Mouse (Mus musculus) bone marrow macrophage, adult 2 months (primary cell): ENCODE results near the gene Fam219b.

Experiments
- CTCF ChIP-seq: IDR thresholded peaks from 2 replicates; pipeline ENCODE4 v1.5.1; 2012; ENCODE audit warnings: low read depth, mild to moderate bottlenecking, low read length, moderate library complexity
- POLR2A ChIP-seq: IDR thresholded peaks from 2 replicates; pipeline ENCODE4 v1.6.1; 2012; ENCODE audit warnings: mild to moderate bottlenecking, low read depth, low read length, borderline replicate concordance

- TF ChIP-seq POLR2A: no peak
- TF ChIP-seq CTCF: no peak
Observed at GRCm38 (mm10) chr9:57510577-57510976, 26.8 kb upstream of the Fam219b start.
